Mouse (Mus musculus) heart, postnatal 36 days (tissue): ENCODE results near the gene Zswim4. TPM values are rescaled to one million over a fixed set of nuclear protein-coding genes. Genes with fewer than 3 reads are reported as not detected.

ENCODE experiments used
- DNase-seq, 2 experiments: peaks; one replicate each; pipeline ENCODE4 v3.0.0; 2021 to 2022
- intact Hi-C: fragments of 180-260 bp; cut with DNase I; formaldehyde crosslinking; loops from one replicate; pipeline ENCODE4 v1.15.1; 2025
- total RNA-seq, 2 experiments: library from RNA; stranded (reverse); gene quantifications; 2 replicates each; pipeline ENCODE4 v1.2.3; 2021

Zswim4 gene
- total RNA-seq, 2 experiments from 2014 or later, result 9.5 to 11.0 TPM

DNA sequence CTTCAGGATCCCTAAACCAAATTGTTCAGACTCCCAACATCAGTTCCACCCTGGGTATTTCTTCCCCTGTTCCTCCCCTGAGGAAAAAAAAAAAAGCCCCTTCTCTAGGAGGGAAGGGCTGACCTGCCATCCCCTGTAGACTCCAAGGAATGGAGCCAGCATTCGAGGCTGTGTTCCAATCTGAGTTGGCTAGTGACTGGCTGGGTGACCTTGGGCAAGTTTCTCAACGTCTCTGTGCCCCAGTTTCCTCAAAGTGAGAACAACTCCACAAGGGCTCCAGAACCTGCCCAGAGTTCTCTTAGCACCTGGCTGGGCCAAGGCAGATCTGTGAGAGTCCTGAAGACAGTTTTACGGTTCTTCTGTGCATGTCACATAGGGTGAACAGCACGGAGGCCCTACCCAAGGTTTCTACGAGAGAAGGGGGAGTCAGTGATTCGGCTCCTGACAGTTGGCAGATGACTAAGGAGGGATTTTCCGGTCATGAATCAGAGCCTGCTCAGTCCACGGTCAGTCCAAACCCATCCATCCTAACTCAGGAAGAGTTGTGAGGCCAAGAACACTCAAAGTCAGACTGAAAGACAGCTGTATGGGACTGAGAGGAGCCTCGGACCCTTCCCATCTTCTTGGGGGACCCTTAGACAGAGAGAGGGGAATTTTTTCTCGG, 977 bp downstream of the Zswim4 start:
- DNase-seq, result peak in 1 of 2 experiments; percentile 22
- intact Hi-C loops, result loop anchor here (10.0 kb wide), 1 partner anchor 49 kb away; no protein-coding TSS in a partner anchor

DNA sequence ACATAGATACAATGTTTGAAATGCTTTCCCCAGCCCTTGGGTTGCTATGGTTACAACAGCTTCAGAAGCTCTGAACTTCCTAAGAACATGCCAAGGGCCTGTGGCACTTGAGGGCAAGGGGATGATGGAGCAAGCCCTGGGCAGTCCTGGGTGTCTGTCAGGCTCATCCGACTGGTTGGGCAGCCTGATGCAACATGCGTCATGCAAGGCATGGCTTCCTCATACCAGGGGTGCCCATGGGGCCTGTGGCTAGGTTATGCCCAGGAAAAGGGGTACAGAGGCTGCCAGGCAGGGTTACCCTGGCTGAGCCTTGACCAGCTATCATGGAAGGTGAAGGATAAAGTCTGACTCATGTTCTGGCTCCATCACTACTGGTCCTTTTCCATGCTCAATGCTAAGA, 3.8 kb downstream of the Zswim4 start:
- intact Hi-C loops, result loop anchor here (2.0 to 10.0 kb wide), 2 partner anchors 16 to 52 kb away; no protein-coding TSS in a partner anchor
- DNase-seq, result no peak

DNA sequence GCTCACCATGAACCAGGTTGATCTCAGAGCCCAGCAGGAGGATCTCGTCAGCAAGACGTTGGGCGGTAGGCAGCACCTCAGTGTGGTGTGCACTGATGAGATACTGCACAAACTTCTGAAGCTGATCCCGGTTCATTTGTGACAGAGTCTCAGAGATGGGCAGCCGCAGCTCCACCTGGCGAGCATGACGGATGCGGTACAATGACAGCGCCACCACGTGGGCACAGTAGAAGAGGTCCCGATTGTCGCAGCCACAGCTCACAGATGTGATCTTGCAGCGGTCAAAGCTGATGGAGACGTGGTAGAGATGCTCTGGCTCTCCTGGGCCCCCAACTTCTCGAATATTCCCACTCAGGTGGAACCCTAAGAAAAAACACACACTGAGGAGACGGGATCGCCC, 6.1 kb downstream of the Zswim4 start:
- DNase-seq, result no peak
- intact Hi-C loops, result loop anchor here (10.0 kb wide), 1 partner anchor 54 kb away; no protein-coding TSS in a partner anchor

DNA sequence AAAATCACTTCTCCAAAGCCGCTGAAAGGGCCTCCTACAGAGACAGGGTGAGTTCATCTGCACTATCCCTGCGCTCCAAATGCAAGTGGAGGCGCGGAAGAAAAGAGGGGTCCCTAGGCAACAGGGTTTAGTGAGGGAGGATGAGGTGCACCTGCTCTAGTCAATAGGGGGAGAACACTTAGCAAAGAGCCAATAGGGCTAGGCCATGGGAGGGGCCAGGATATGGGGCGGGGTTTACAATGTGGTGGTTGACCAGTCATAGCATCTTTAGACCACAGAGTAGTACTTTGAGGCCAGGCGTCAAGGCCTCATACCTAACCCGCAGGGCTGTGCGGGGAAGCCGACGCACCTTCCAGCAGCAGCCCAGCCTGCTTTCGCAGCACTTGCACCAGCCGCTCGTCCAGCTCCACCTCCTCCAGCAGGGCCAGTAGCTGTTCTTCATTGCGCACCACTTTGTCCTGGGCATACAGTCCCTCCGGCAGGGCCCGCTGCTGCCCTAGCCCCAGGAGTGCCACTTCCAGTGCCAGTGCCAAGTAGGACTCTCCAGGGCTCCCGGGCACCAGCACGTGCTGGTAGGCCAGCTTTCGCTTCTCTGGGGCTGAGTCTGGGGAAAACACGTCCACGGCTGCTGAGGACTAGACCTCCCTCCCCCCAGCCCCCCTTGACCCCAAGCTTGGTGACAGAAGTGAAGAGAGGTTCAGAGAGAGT, 13.4 kb downstream of the Zswim4 start:
- intact Hi-C loops, result no loop called here
- no peak for DNase-seq

DNA sequence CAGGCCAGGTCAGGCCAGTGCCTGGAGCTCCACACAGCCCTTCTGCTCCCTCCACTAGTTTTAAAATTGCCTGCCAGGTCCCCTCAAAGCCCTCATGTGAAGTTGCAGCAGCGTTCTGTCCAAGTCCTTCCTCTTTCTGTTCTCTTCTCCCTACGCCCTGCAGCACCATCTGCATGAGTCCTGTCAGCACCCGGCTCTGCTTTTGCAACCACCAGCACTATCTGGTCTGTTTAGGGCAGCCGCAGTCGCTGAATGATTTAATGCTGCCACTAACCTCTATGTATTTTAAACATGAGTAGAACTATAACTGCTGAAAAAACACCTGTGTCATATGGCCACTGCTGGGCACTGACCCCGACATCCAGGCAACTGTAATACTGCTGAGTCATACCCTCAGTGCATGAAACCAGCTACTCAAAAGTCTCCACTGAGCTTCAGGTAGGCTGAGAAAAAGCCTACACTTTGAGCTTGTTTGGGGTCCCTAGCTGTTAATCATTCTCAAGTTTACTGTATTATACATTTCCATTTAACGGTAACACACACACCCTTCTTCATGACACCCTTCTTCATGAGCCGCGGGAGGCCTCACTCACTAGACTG, 14.2 kb downstream of the Zswim4 start:
- no peak for DNase-seq

DNA sequence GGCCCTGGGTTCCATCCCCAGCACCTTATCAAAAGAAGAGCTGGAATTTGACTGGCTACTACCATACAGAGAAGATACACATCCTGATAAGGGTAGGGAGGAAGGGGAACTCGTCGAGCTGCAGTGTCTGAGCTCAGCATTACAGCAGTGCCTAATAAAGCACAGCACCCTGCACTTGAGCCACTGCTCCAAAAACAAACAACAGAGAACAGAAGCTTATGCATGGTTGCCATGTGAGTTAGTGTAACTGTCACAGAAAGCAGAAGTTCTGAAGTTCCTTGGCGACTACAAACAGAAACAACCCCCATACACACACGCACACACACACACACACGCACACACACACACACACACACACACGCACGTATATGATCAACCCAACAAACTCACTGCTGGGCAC, 16.8 kb downstream of the Zswim4 start:
- intact Hi-C loops, result no loop called here
- no peak for DNase-seq

More for the DNA sequence above, 14.2 kb downstream of the Zswim4 start:
- intact Hi-C loops, result no loop called here

DNA sequence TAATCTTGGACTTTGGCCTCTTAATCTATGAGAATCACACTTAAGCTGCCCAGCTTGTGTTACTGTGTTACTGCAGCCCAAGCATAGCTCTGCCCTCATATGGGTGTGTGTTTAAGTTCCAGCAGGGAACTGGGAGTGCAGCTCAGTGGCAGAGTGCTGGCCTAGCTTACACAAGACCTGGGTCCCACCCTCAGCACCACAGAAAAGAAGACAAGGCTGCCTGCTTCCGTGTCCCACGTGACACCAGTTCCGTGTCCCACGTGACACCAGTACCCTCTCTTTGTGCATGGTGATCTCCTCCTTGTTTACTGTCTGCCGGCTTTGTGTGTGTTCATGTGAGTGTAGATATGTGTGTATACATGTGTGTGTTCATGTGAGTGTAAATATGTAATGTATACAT, 18.7 kb downstream of the Zswim4 start:
- intact Hi-C loops, result no loop called here
- DNase-seq, result no peak

DNA sequence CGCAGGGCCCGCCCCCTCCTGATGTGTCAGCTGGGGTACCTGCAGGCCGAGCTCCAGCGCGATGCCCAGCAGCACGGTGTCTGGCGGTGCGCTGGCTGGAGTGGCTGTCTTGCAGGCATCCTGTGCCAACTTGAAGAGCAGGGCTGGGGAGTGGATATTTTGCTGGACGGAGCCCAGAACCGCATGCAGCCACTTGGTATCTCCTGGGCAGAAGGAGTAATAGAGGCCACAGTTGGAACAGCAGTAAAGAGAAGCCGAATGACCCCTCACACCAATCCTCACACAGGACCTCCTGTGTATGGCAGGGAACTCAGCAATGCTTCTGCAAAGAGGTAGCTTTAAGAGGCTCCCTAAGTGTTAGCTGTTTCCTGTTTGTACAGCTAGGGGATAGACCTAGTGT, 19.6 kb downstream of the Zswim4 start:
- no peak for DNase-seq
- intact Hi-C loops, result loop anchor here (2.0 kb wide), 1 partner anchor 16 kb away; no protein-coding TSS in a partner anchor

DNA sequence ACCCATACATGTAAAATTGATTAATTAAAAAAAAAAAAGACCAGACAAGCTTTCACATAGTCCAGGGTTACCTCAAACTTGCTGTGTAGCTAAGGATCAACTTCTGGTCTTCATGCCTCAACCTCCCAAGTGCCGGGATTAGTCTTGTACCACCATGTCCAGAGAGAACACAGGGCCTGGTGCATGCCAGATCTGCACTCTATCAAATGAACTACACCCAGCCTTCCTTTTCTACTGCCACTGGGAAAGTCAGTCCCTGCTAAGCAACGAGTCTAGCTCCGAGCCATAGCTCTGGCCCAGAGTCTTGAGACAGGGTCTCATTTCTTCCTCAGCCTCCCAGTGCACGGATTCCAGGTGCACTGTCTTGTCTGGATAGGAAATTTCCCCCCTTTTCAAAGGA, 23.6 kb downstream of the Zswim4 start:
- no peak for DNase-seq
- intact Hi-C loops, result no loop called here

DNA sequence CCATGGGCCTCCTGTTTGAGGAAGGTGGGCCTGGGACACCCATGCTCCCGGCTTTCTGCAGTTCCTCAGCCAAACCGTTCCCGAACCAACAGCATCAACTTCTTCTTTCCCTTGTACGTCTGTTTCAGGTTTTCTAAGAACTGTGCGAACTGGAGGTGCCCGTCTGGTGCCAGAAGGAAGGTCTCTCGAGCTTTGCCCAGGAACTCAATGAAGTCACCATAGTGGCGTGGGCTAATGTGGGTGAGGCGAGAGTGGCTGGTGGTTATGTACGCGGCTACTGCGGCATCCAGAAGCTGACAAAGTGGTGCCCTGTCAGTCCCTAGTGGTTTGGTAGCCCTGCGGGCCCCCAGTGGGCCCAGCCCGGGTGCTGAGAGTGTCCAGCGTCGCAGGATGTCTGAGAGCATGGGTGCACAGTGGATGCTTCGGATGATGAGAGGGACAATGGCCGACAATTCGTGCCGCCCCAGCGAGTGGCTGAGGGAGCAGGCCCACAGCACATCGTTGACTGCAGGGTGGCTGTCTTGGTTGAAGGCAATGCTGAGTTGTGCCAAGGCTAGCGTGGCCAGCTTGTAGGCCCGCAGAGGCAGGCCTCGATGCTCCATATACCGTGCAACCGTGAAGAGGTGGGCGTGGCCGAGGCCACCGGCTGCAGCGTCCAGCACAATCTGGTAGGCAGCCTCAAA, 24.8 kb downstream of the Zswim4 start:
- intact Hi-C loops, result no loop called here
- no peak for DNase-seq

DNA sequence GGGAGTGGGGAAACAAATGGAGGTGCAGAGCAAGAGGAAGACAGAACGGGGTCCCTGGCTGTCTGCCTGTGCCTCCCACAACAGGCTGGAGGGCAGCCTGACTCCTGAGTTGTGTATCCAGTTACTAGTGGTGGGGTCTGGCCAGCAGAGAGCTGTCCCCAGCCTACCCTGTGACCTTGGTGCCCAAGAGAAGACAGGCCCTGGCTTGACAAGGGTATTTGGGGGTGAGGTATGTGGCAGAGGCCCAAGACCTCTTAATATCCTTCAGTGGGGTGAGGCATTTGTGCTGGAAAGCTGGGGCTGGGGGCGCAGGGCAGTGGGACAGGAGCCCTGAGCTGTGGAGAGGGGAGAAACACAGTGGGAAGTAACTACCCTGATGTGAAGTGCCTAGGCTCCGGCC, 25.7 kb downstream of the Zswim4 start:
- intact Hi-C loops, result no loop called here
- no peak for DNase-seq

DNA sequence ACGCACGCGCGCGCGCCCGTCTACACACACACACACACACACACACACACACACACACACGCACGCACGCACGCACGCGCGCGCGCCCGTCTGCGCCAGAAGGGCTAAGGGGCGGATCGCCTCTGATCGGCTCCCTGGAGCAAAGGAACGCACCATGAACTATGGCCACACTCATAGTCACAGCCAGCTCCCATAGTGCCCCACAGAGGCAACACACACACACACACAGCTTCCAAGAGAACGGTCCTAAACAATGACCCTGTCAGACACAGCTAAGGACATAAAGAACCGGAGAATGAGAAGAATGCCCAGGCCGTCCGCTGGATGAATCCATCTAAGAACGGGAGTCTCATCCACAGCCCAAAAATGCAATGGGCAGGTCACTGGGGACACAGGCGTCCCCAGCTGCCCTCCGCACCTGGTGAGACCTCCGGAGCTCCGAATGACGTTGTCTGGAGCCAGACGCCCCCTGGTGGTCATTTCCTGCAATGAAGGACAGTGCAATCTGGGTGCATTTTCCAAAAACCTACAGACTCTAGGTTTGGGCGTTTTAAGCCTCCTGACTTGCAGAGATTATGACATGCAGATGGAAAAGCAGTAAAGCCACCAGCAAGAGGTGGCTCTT, 26.6 kb downstream of the Zswim4 start:
- peak; percentile 87 to 88 for DNase-seq
- intact Hi-C loops, result loop anchor here (1.0 kb wide), 1 partner anchor 24 kb away; no protein-coding TSS in a partner anchor

DNA sequence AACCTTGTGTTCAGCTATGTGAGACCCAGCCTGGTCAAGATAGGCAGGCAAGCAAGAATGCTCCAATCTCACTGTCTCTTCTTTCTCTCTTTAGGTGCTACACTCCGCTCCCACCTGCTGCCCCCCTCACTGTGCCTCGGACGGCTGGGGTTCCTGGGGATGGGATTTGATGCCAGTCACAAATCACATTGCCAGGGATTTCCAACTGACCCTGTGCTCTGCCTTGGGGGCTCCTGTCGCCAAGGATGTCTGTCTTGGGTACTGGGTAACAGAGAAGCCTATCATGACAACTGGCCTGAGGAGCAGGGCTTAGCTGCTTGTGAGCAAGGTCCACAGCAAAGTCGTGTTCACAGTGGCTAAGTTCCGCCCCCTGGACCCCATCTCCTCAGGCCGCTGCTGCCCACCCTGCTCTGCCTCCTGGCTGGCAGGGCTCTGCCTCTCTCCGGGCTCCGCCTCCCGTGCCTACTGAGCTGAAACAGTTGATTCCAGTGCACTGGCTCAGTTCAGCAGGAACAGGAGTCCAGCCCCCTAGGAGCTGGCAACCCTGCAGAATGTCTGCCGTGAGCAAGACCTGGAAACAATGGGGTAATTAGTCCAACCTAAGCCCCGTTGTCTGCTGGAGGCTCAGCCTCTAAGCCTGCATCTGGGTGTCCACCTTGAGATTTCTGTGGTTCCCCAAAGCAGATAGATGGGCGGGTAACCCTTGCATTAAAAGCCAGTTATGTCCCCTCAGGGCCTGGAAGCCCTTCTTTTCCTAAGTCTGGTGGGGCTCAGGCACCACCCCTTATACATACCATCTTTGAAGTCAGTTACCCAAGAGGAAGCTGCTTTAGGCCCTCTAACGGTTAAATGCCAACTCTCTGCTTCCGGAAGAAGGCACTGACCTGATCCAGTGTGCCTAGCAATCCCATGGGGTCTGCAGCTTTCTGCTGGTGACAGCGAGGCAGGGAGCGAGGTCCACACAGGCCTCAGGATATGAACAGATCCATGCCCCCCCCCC, 28.2 kb downstream of the Zswim4 start:
- intact Hi-C loops, result loop anchor here (10.0 kb wide), 1 partner anchor 464 kb away; the partner anchor contains the start of gene Adgre5
- DNase-seq, result no peak

DNA sequence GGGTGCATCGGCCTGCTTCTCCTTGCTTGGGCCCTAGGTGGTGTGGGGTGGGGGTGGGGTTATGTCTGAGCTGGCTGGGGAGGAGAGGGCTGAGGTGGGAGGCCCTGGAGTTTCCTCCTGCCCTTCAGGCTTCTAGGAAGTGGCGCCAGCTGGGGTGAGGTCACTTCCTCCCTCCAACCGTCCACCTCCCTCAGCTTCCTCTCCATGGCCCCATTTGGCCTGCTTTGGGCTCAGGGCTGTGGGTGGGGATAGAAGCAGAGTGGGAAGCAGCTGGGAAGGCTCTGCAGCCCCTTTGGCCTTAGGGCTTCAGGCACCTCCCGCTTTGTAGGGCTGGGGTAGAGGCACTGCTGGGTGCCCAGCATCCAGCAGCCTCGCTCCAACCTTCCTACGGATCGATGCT, 29.0 kb downstream of the Zswim4 start:
- intact Hi-C loops, result loop anchor here (10.0 kb wide), 1 partner anchor 463 kb away; the partner anchor contains the start of gene Adgre5
- peak; percentile 76 for DNase-seq

DNA sequence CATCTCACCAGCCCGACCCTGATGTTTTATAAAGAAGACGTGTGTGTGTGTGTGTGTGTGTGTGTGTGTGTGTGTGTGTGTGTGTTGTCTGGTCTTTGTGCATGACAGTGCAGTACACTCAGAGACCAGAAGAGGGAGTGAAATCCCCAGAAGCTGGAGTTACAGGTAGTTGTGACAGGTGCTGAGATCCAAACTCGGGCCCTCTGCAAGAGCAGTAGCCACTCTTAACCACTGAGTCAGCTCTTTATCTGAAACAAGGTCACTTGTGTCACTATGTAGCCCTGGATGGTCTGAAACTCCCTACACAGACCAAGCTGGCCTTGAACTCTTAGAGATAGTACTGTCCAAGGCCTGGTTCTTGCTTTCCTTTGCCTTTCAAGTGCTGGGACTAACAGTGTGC, 30.2 kb downstream of the Zswim4 start:
- no peak for DNase-seq
- intact Hi-C loops, result loop anchor here (10.0 kb wide), 1 partner anchor 462 kb away; the partner anchor contains the start of gene Adgre5

DNA sequence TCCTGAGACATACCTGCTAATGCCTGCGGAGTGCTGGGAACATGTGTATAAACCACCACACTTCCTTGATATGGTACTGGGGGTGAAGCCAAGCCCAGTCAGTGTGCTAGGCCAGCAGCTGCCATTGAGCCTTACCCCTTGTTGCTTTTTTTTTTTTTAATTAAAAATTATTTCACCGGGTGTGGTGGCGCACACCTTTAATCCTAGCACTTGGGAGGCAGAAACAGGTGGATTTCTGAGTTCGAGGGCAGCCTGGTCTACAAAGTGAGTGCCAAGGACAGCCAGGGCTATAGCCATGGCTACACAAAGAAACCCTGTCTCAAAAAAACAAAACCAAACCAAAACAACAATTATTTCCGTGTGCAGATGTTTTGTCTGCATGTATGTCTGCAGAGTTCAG, 31.8 kb downstream of the Zswim4 start:
- DNase-seq, result no peak
- intact Hi-C loops, result loop anchor here (10.0 kb wide), 1 partner anchor 460 kb away; the partner anchor contains the start of gene Adgre5

DNA sequence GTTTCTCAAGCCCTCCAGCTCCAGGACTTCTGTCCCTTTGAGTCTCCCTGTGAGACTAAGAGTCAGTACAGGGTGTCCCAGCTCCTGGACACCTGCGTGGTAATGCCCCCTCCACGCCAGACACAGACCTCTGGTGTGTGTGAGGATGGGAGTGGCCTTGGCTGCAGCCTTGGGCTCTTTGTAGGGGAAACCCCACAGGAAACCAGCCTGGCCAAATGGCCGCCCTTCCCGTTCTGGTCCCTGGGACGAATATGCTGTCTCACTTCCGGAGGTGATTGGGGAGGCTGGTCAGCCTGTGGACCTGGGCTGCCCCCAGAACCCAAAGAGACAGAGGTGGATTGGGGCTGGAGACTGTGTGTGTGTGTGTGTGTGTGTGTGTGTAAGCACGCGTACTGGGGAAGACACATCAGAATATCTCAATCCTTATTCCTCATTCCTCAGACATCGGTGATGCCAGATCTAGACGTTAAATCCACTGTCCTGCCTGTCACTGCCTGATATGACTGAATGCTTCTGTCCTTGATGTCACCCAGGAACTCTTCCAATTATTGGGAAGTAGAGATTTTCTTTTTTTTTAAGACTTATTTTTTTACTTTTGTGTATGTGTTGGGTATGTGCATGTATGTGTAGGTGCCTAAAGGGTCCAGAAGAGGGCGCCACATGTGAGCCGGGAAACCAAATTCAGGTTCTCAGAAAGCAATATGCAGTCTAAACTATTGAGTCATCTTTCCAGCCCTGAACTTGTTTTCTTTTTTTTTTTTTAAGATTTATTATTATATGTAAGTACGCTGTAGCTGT, 32.7 kb downstream of the Zswim4 start:
- intact Hi-C loops, result loop anchor here (1.0 to 10.0 kb wide), 4 partner anchors 13 to 778 kb away; partner anchors contain the start of genes Adgre5 and Ier2
- DNase-seq, result peak; percentile 85 to 87
